Mouse (Mus musculus): ENCODE measurements at regions not wholly inside any gene's neighbourhood (a gene's known extent, or its start where the extent isn't known, plus 50 kb on each side); places are given as distances from the start of the nearest gene placed in this dataset.

- no peak for DNase-seq
These were observed 1541.6 kb upstream of the Gulo start for GRCm38 (mm10) chr14:67550462-67551185.

GRCm38 (mm10) chr14:67548750-67549149, 1539.7 kb upstream of the Gulo start:
- peak; percentile 16 for DNase-seq

GRCm38 (mm10) chr14:67545036-67545435, 1536.0 kb upstream of the Gulo start:
- DNase-seq, result no peak

- no peak for DNase-seq
These were observed 1532.3 kb upstream of the Gulo start for GRCm38 (mm10) chr14:67541271-67541711.

GRCm38 (mm10) chr14:67538696-67539095, 1529.7 kb upstream of the Gulo start:
- DNase-seq, result no peak

GRCm38 (mm10) chr14:67536787-67537659, 1528.0 kb upstream of the Gulo start:
- DNase-seq, result peak; percentile 35

GRCm38 (mm10) chr14:67506729-67507395, 1497.9 kb upstream of the Gulo start:
- no peak for DNase-seq

- DNase-seq, result no peak
These were observed 1483.1 kb upstream of the Gulo start for GRCm38 (mm10) chr14:67492086-67492485.

GRCm38 (mm10) chr14:67486676-67487075, 1477.7 kb upstream of the Gulo start:
- peak; percentile 3 for DNase-seq

- peak; percentile 10 for DNase-seq
These were observed 1476.4 kb upstream of the Gulo start for GRCm38 (mm10) chr14:67485449-67485800.

- DNase-seq, result peak; percentile 20
These were observed 1475.8 kb upstream of the Gulo start for GRCm38 (mm10) chr14:67484533-67485448.

Measured in lung, postnatal 36 days (tissue).